Mouse (Mus musculus): Measurements from ENCODE around the gene Zfp458.
"Not testable (repeated sequence)": the region's sequence is repeated elsewhere in the genome, so short reads cannot be mapped to it uniquely, and the experiment has no call there.

DNA sequence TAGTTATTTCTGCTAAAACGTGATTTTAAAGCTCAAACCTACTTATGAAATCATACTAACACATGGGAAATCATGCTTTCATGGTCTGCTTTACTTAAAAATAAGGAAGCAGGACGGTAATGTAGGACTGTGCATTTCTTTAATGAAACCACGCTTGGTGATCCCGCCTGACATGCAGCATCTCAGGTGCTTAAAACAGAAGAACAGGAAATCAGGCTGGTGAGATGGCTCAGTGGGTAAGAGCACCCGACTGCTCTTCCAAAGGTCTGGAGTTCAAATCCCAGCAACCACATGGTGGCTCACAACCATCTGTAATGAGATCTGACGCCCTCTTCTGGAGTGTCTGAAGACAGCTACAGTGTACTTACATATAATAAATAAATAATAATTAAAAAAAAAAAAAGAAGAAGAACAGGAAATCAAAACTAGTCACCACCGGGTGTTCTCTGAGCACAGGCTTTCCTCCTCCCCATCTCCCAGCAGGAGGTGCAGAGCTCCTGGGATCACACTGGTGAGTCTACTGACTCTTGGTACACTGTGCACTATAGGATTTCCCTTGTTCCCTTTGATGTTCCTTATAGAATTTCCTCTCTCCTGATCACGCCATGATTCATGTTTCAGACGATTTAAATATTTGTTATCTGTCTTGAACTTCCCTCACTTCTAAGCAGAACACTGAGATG lies 8.7 kb downstream of the Zfp458 start:
- not testable (repeated sequence) for TF ChIP-seq CTCF (IDR thresholded peaks at IDR 0.05; ENCODE audit: low read depth, low read length); POLR2A (IDR thresholded peaks at IDR 0.05; ENCODE audit: extremely low read depth, insufficient read depth, low read length)
